13 mouse cellular contexts compared by ENCODE assay signal in the genomic region with DNA sequence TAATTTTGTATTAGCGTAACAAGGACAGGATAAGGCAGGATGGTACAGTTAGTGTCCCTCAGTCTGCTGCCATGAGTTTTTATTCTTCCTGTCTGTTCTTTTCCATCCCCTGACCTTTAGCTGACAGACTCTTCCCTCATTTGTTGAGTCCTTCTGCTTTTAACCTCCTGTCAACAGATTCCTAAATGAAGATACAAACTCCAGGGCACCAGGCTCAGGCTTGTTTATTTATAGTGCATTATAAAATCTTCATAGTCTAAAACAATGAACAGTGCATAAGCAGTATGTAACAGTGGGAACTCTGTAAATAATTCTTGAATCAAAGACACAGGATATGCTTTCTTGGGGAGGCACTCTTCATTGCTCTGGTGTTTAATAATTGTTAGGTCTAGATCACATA.
"Had no signal": no experiment of that assay in that cellular context is flagged by ENCODE, and none has a peak within 500 bp of the region (broad histone marks: within the 10 kb centered on the region; RNA-seq: fewer than 3 reads in every experiment).

No protein-coding gene starts in this region.

- ATAC-seq: liver, embryonic 12.5 days had no signal

- H3K9ac ChIP-seq: limb, embryonic 15.5 days; liver, embryonic 12.5 days; lung, embryonic 14.5 days; neural tube, embryonic 15.5 days had no signal

- H3K27me3 ChIP-seq: limb, embryonic 15.5 days; liver, embryonic 12.5 days; neural tube, embryonic 15.5 days had no signal

- H3K4me3 ChIP-seq: limb, embryonic 15.5 days; liver, embryonic 12.5 days; midbrain, embryonic 10.5 days; myocyte; neural tube, embryonic 15.5 days had no signal

- H3K27ac ChIP-seq: limb, embryonic 15.5 days; liver, embryonic 12.5 days; midbrain, embryonic 10.5 days; neural tube, embryonic 15.5 days; stomach, postnatal 0 days had no signal

- DNase-seq: kidney, postnatal 36 days; lung, embryonic 14.5 days; lung, postnatal 10 days; lung, postnatal 4 days; midbrain, embryonic 14.5 days; right cerebral cortex, adult 18-20 months; thymus, postnatal 4 days had no signal

- H3K9me3 ChIP-seq: limb, embryonic 15.5 days; liver, embryonic 12.5 days; midbrain, embryonic 10.5 days; neural tube, embryonic 15.5 days had no signal

- H3K4me2 ChIP-seq: limb, embryonic 15.5 days; liver, embryonic 12.5 days; lung, embryonic 14.5 days; neural tube, embryonic 15.5 days had no signal

- H3K36me3 ChIP-seq: limb, embryonic 15.5 days; liver, embryonic 12.5 days; midbrain, embryonic 10.5 days; neural tube, embryonic 15.5 days had no signal

- H3K4me1 ChIP-seq: limb, embryonic 15.5 days; liver, embryonic 12.5 days; midbrain, embryonic 10.5 days; neural tube, embryonic 15.5 days had no signal
